Mouse (Mus musculus) hindbrain, embryonic 15.5 days (tissue): ENCODE results near the gene Pou2af1. TPM values are rescaled to one million over a fixed set of nuclear protein-coding genes. Genes with fewer than 3 reads are reported as not detected.

ENCODE experiments used
- ATAC-seq: fragments of 200-750 bp; cut with Nextera tagmentation; 2 replicates; pipeline ENCODE4 v1.8.0; 2017; ENCODE audit warnings: low read depth, moderate number of reproducible peaks, moderate TSS enrichment; ENCODE audit not compliant: low FRiP score
- H3K27ac ChIP-seq: fragments of 300-500 bp; sonication (generic); replicated peaks from 2 replicates; pipeline ENCODE4 v1.5.1; 2015; ENCODE audit warnings: mild to moderate bottlenecking, inconsistent platforms
- H3K27me3 ChIP-seq: fragments of 300-500 bp; sonication (generic); 2 replicates; pipeline ENCODE4 v1.6.1; 2015; ENCODE audit warnings: control low read depth, inconsistent platforms
- H3K36me3 ChIP-seq: fragments of 300-500 bp; sonication (generic); 2 replicates; pipeline ENCODE4 v1.6.1; 2015; ENCODE audit warnings: control low read depth, inconsistent platforms
- H3K4me1 ChIP-seq: fragments of 300-500 bp; sonication (generic); replicated peaks from 2 replicates; pipeline ENCODE4 v1.6.1; 2015; ENCODE audit warnings: control low read depth, inconsistent platforms
- H3K4me2 ChIP-seq: fragments of 300-500 bp; sonication (generic); 2 replicates; pipeline ENCODE4 v1.6.1; 2015; ENCODE audit warnings: moderate library complexity, mild to moderate bottlenecking, inconsistent platforms
- H3K4me3 ChIP-seq: fragments of 300-500 bp; sonication (generic); 2 replicates; pipeline ENCODE4 v1.5.1; 2015; ENCODE audit warnings: mild to moderate bottlenecking, inconsistent platforms
- H3K9ac ChIP-seq: fragments of 300-500 bp; sonication (generic); 2 replicates; pipeline ENCODE4 v1.6.1; 2015; ENCODE audit warnings: inconsistent platforms
- H3K9me3 ChIP-seq: fragments of 300-500 bp; sonication (generic); 2 replicates; pipeline ENCODE4 v1.6.1; 2016; ENCODE audit warnings: control low read depth, inconsistent platforms
- WGBS: fragments of 180-500 bp; shearing (Covaris S2); methylation state at CpG from one replicate; pipeline ENCODE4 v1.1.7; 2015; 5-methylcytosine and 5-hydroxymethylcytosine counted together
- polyA plus RNA-seq: library from polyadenylated mRNA; unstranded; fragments of >200 nt; fragmentation: Nextera tagmentation; extraction: Ambion mirVana; gene quantifications from 2 replicates; pipeline ENCODE4 v1.2.1, GENCODE M21; 2015

Pou2af1 gene
- polyA plus RNA-seq, 1 experiment from 2014 or later, result 0.27 TPM

- no peak overlapping the region for H3K4me2 ChIP-seq
- no peak overlapping the region for H3K4me3 ChIP-seq
- H3K4me1 ChIP-seq, result no peaks in the 10 kb centered on the region
- no peak overlapping the region for H3K9ac ChIP-seq
- no peaks in the 10 kb centered on the region for H3K9me3 ChIP-seq
- no peak overlapping the region for H3K27ac ChIP-seq
- H3K36me3 ChIP-seq, result no peaks in the 10 kb centered on the region
- 86% methylated on average over 15 of the region's 15 CpGs for WGBS
- no peaks in the 10 kb centered on the region for H3K27me3 ChIP-seq
- no peak for ATAC-seq
These were observed 30.5 kb upstream of the Pou2af1 start for GRCm38 (mm10) chr9:51182716-51183710.

GRCm38 (mm10) chr9:51185386-51185785 is 28.1 kb upstream of the Pou2af1 start:
- no peaks in the 10 kb centered on the region for H3K27me3 ChIP-seq
- no peak overlapping the region for H3K4me2 ChIP-seq
- no peaks in the 10 kb centered on the region for H3K9me3 ChIP-seq
- no peak overlapping the region for H3K27ac ChIP-seq
- ATAC-seq, result no peak
- no peaks in the 10 kb centered on the region for H3K4me1 ChIP-seq
- WGBS, result 80% methylated on average over 4 of the region's 4 CpGs
- H3K9ac ChIP-seq, result no peak overlapping the region
- H3K36me3 ChIP-seq, result no peaks in the 10 kb centered on the region
- H3K4me3 ChIP-seq, result no peak overlapping the region

- Histone ChIP-seq H3K4me1 (no peaks in the 10 kb centered on the region), H3K4me3 (no peak overlapping the region), H3K27me3 (no peaks in the 10 kb centered on the region), H3K36me3 (no peaks in the 10 kb centered on the region), H3K27ac (no peak overlapping the region), H3K9me3 (no peaks in the 10 kb centered on the region), H3K4me2 (no peak overlapping the region), H3K9ac (no peak overlapping the region)
- 77% methylated on average over 5 of the region's 5 CpGs for WGBS
- no peak for ATAC-seq
These were observed 27.6 kb upstream of the Pou2af1 start for GRCm38 (mm10) chr9:51185871-51186270.

- H3K4me3 ChIP-seq, result no peak overlapping the region
- no peaks in the 10 kb centered on the region for H3K9me3 ChIP-seq
- no peak overlapping the region for H3K9ac ChIP-seq
- H3K36me3 ChIP-seq, result no peaks in the 10 kb centered on the region
- H3K4me1 ChIP-seq, result no peaks in the 10 kb centered on the region
- no peaks in the 10 kb centered on the region for H3K27me3 ChIP-seq
- no peak overlapping the region for H3K4me2 ChIP-seq
- ATAC-seq, result no peak
- no peak overlapping the region for H3K27ac ChIP-seq
- 89% methylated on average over 3 of the region's 3 CpGs for WGBS
These were observed 22.9 kb upstream of the Pou2af1 start for GRCm38 (mm10) chr9:51190655-51191054.

GRCm38 (mm10) chr9:51194790-51195189 is 18.7 kb upstream of the Pou2af1 start:
- no peak for ATAC-seq
- H3K4me3 ChIP-seq, result no peak overlapping the region
- no peaks in the 10 kb centered on the region for H3K27me3 ChIP-seq
- no peak overlapping the region for H3K9ac ChIP-seq
- no peak overlapping the region for H3K4me2 ChIP-seq
- no peak overlapping the region for H3K27ac ChIP-seq
- no peaks in the 10 kb centered on the region for H3K9me3 ChIP-seq
- no peaks in the 10 kb centered on the region for H3K36me3 ChIP-seq
- 72% methylated on average over 4 of the region's 4 CpGs for WGBS
- H3K4me1 ChIP-seq, result no peaks in the 10 kb centered on the region

GRCm38 (mm10) chr9:51208974-51209332 is 4.6 kb upstream of the Pou2af1 start:
- 88% methylated on average over 2 of the region's 2 CpGs for WGBS
- Histone ChIP-seq H3K9ac (no peak overlapping the region), H3K4me3 (no peak overlapping the region), H3K36me3 (no peaks in the 10 kb centered on the region), H3K27ac (no peak overlapping the region), H3K9me3 (no peaks in the 10 kb centered on the region), H3K27me3 (no peaks in the 10 kb centered on the region), H3K4me1 (no peaks in the 10 kb centered on the region), H3K4me2 (no peak overlapping the region)
- no peak for ATAC-seq

GRCm38 (mm10) chr9:51211191-51211590 is 2.3 kb upstream of the Pou2af1 start:
- Histone ChIP-seq H3K36me3 (no peaks in the 10 kb centered on the region), H3K4me3 (no peak overlapping the region), H3K9me3 (no peaks in the 10 kb centered on the region), H3K4me1 (no peaks in the 10 kb centered on the region), H3K27me3 (no peaks in the 10 kb centered on the region), H3K9ac (no peak overlapping the region), H3K27ac (no peak overlapping the region), H3K4me2 (no peak overlapping the region)
- ATAC-seq, result no peak
- 74% methylated on average over 6 of the region's 6 CpGs for WGBS

- Histone ChIP-seq H3K4me3 (no peak overlapping the region), H3K4me2 (no peak overlapping the region), H3K27ac (no peak overlapping the region), H3K27me3 (no peaks in the 10 kb centered on the region), H3K4me1 (no peaks in the 10 kb centered on the region), H3K36me3 (no peaks in the 10 kb centered on the region), H3K9ac (no peak overlapping the region), H3K9me3 (no peaks in the 10 kb centered on the region)
- no peak for ATAC-seq
- WGBS, result 95% methylated on average over 6 of the region's 6 CpGs
These were observed 275 bp downstream of the Pou2af1 start for GRCm38 (mm10) chr9:51213729-51214237.

GRCm38 (mm10) chr9:51215311-51215710 is 1.8 kb downstream of the Pou2af1 start:
- no peak overlapping the region for H3K9ac ChIP-seq
- H3K4me1 ChIP-seq, result no peaks in the 10 kb centered on the region
- WGBS, result 59% methylated on average over 4 of the region's 4 CpGs
- no peak overlapping the region for H3K27ac ChIP-seq
- no peaks in the 10 kb centered on the region for H3K36me3 ChIP-seq
- no peak overlapping the region for H3K4me2 ChIP-seq
- H3K27me3 ChIP-seq, result no peaks in the 10 kb centered on the region
- no peaks in the 10 kb centered on the region for H3K9me3 ChIP-seq
- H3K4me3 ChIP-seq, result no peak overlapping the region
- ATAC-seq, result no peak

GRCm38 (mm10) chr9:51215949-51216348 is 2.4 kb downstream of the Pou2af1 start:
- no peaks in the 10 kb centered on the region for H3K36me3 ChIP-seq
- H3K4me2 ChIP-seq, result no peak overlapping the region
- H3K4me3 ChIP-seq, result no peak overlapping the region
- 84% methylated on average over 6 of the region's 6 CpGs for WGBS
- H3K4me1 ChIP-seq, result no peaks in the 10 kb centered on the region
- H3K27ac ChIP-seq, result no peak overlapping the region
- no peak overlapping the region for H3K9ac ChIP-seq
- H3K9me3 ChIP-seq, result no peaks in the 10 kb centered on the region
- H3K27me3 ChIP-seq, result no peaks in the 10 kb centered on the region
- no peak for ATAC-seq

GRCm38 (mm10) chr9:51225636-51226166 is 12.2 kb downstream of the Pou2af1 start:
- H3K27ac ChIP-seq, result no peak overlapping the region
- H3K36me3 ChIP-seq, result no peaks in the 10 kb centered on the region
- no peaks in the 10 kb centered on the region for H3K4me1 ChIP-seq
- H3K4me2 ChIP-seq, result no peak overlapping the region
- no peaks in the 10 kb centered on the region for H3K27me3 ChIP-seq
- no peak overlapping the region for H3K9ac ChIP-seq
- WGBS, result 88% methylated on average over 5 of the region's 5 CpGs
- no peak overlapping the region for H3K4me3 ChIP-seq
- no peak for ATAC-seq
- H3K9me3 ChIP-seq, result no peaks in the 10 kb centered on the region

- H3K27ac ChIP-seq, result no peak overlapping the region
- no peaks in the 10 kb centered on the region for H3K4me1 ChIP-seq
- no peaks in the 10 kb centered on the region for H3K36me3 ChIP-seq
- H3K4me2 ChIP-seq, result no peak overlapping the region
- H3K9ac ChIP-seq, result no peak overlapping the region
- 86% methylated on average over 4 of the region's 4 CpGs for WGBS
- no peaks in the 10 kb centered on the region; the same call in 1 of the 2 replicates for H3K27me3 ChIP-seq
- no peak for ATAC-seq
- no peak overlapping the region for H3K4me3 ChIP-seq
- H3K9me3 ChIP-seq, result no peaks in the 10 kb centered on the region
These were observed 17.3 kb downstream of the Pou2af1 start for GRCm38 (mm10) chr9:51230701-51231389.
